ENCODE assay signal across 18 mouse cellular contexts in genomic region chr9:45368341-45368901, GRCm38 (mm10). TPM values are rescaled to one million over a fixed set of nuclear protein-coding genes. Genes with fewer than 3 reads are reported as not detected.
DNase-seq lines count a peak whose midpoint lies in the region; ATAC-seq lines count a peak whose summit lies in the region.
"Had no signal": no experiment of that assay in that cellular context is flagged by ENCODE, and none has a peak within 500 bp of the region (broad histone marks: within the 10 kb centered on the region; RNA-seq: fewer than 3 reads in every experiment).

No protein-coding gene starts in this region.

- no peak overlapping the region for H3K4me2 ChIP-seq in kidney, embryonic 16.5 days (replicated peaks; ENCODE audit: low read depth, low read length)
- H3K4me2 ChIP-seq in hindbrain, embryonic 12.5 days (replicated peaks): no peak overlapping the region
- H3K4me2 ChIP-seq: neural tube, embryonic 12.5 days had no signal

- intact Hi-C loops in heart, postnatal 14 days (cut with DNase I): no loop called here

- H3K9ac ChIP-seq in kidney, embryonic 16.5 days (replicated peaks; ENCODE audit: low read length): no peak overlapping the region
- H3K9ac ChIP-seq in hindbrain, embryonic 12.5 days: no peak overlapping the region
- H3K9ac ChIP-seq: hindbrain, embryonic 13.5 days; neural tube, embryonic 12.5 days had no signal

- no peaks in the 10 kb centered on the region for H3K9me3 ChIP-seq in kidney, embryonic 16.5 days (ENCODE audit: low read length)
- H3K9me3 ChIP-seq in hindbrain, embryonic 12.5 days (replicated peaks): no peaks in the 10 kb centered on the region
- H3K9me3 ChIP-seq: hindbrain, embryonic 13.5 days; limb, embryonic 10.5 days; neural tube, embryonic 12.5 days had no signal

- H3K36me3 ChIP-seq in kidney, embryonic 16.5 days (ENCODE audit: insufficient read depth, low read length): no peaks in the 10 kb centered on the region
- no peaks in the 10 kb centered on the region for H3K36me3 ChIP-seq in hindbrain, embryonic 12.5 days
- H3K36me3 ChIP-seq: hindbrain, embryonic 13.5 days; neural tube, embryonic 12.5 days had no signal

- peak; percentile 21 for DNase-seq in cerebellum, adult 9-10 months
- no peak for DNase-seq in cerebellum, postnatal 4 days (ENCODE audit: low spot score in 2 of 2)
- DNase-seq in kidney, adult 9 months: no peak
- peak; percentile 23 for DNase-seq in gastrocnemius, postnatal 10 days
- DNase-seq in heart, postnatal 14 days: peak; percentile 16 to 32
- DNase-seq: cerebellum, adult 9-11 months; kidney, postnatal 10 days had no signal

- WGBS in kidney, embryonic 16.5 days: 24% methylated on average over 5 of the region's 5 CpGs
- WGBS in hindbrain, embryonic 12.5 days: 67% methylated on average over 5 of the region's 5 CpGs

- no peak overlapping the region for H3K4me3 ChIP-seq in kidney, embryonic 16.5 days (ENCODE audit: low read length)
- no peak overlapping the region for H3K4me3 ChIP-seq in hindbrain, embryonic 12.5 days
- H3K4me3 ChIP-seq: hindbrain, embryonic 13.5 days; limb, embryonic 10.5 days; neural tube, embryonic 12.5 days had no signal

- H3K27me3 ChIP-seq in kidney, embryonic 16.5 days (ENCODE audit: insufficient read depth, low read length): no peaks in the 10 kb centered on the region
- H3K27me3 ChIP-seq in hindbrain, embryonic 12.5 days: peaks cover 7% of the 10 kb centered on the region

- peak; percentile 42 for ATAC-seq in kidney, embryonic 16.5 days (ENCODE audit: low FRiP score, low TSS enrichment)
- no peak for ATAC-seq in CD4-positive, CD25-positive, alpha-beta regulatory T cell, adult 4 months
- no peak for ATAC-seq in hindbrain, embryonic 12.5 days (ENCODE audit: low FRiP score)
- ATAC-seq: midbrain, embryonic 16.5 days had no signal

- H3K27ac ChIP-seq in kidney, embryonic 16.5 days (ENCODE audit: low read length): peak overlapping the region; percentile 25; the same call in 1 of the 2 replicates
- H3K27ac ChIP-seq in hindbrain, embryonic 12.5 days: no peak overlapping the region
- H3K27ac ChIP-seq: hindbrain, embryonic 13.5 days; limb, embryonic 10.5 days; macrophage; neural tube, embryonic 12.5 days had no signal

- peaks cover 27% of the 10 kb centered on the region for H3K4me1 ChIP-seq in kidney, embryonic 16.5 days (ENCODE audit: insufficient read depth, low read length)
- peaks cover 26% of the 10 kb centered on the region for H3K4me1 ChIP-seq in hindbrain, embryonic 12.5 days

RNA-seq across cellular contexts. Expression of gene Fxyd6, which starts 1.6 kb away (rescaled TPM):
- polyA plus RNA-seq in kidney, embryonic 16.5 days (2015; fragmentation: Nextera tagmentation; extraction: Ambion mirVana): 184 and 189 TPM in 2 replicates
- 10 to 100 TPM; 61.2 to 65.6 TPM for total RNA-seq in gastrocnemius, postnatal 10 days (2021)
- 10 to 100 TPM; 18.2 to 20.9 TPM for total RNA-seq in heart, postnatal 14 days (2021)
- not detected for polyA plus RNA-seq in CD4-positive, CD25-positive, alpha-beta regulatory T cell, adult 4 months (2017; shearing (Covaris generic))
- 190 and 196 TPM in 2 replicates for polyA plus RNA-seq in hindbrain, embryonic 12.5 days (2016; fragmentation: Nextera tagmentation; extraction: Ambion mirVana)
- polyA plus RNA-seq: macrophage had no signal

RNA-seq across cellular contexts. Expression of gene Fxyd2, which starts 31.0 kb away (rescaled TPM):
- 746 and 828 TPM in 2 replicates for polyA plus RNA-seq in kidney, embryonic 16.5 days (2015; fragmentation: Nextera tagmentation; extraction: Ambion mirVana)
- 1 to 10 TPM; 1.4 to 1.6 TPM for total RNA-seq in gastrocnemius, postnatal 10 days (2021)
- 1 to 10 TPM; 1.5 to 2.3 TPM for total RNA-seq in heart, postnatal 14 days (2021)
- polyA plus RNA-seq in CD4-positive, CD25-positive, alpha-beta regulatory T cell, adult 4 months (2017; shearing (Covaris generic)): not detected
- polyA plus RNA-seq in hindbrain, embryonic 12.5 days (2016; fragmentation: Nextera tagmentation; extraction: Ambion mirVana): 1.9 and 2.1 TPM in 2 replicates

RNA-seq across cellular contexts. Expression of gene Tmprss13, which starts 49.5 kb away (rescaled TPM):
- 0.33 and 0.36 TPM in 2 replicates for polyA plus RNA-seq in kidney, embryonic 16.5 days (2015; fragmentation: Nextera tagmentation; extraction: Ambion mirVana)
- under 1 TPM; 0.07 to 0.19 TPM for total RNA-seq in gastrocnemius, postnatal 10 days (2021)
- total RNA-seq in heart, postnatal 14 days (2021): 1 to 10 TPM; 2.3 to 2.8 TPM
- 1 to 10 TPM; 5.2 to 7.1 TPM for polyA plus RNA-seq in CD4-positive, CD25-positive, alpha-beta regulatory T cell, adult 4 months (2017; shearing (Covaris generic))
- 0.06 TPM in 1 of 2 replicates, not detected in the other for polyA plus RNA-seq in hindbrain, embryonic 12.5 days (2016; fragmentation: Nextera tagmentation; extraction: Ambion mirVana)
- total RNA-seq: layer of hippocampus, postnatal 25 days had no signal
- polyA plus RNA-seq: frontal cortex, adult 2 months; hindbrain, embryonic 13.5 days; liver, embryonic 16.5 days; macrophage; midbrain, embryonic 16.5 days had no signal

RNA-seq across cellular contexts. Expression of gene Dscaml1, which starts 58.0 kb away (rescaled TPM):
- polyA plus RNA-seq in kidney, embryonic 16.5 days (2015; fragmentation: Nextera tagmentation; extraction: Ambion mirVana): 0.17 and 0.37 TPM in 2 replicates
- under 1 TPM; 0.19 to 0.68 TPM for total RNA-seq in gastrocnemius, postnatal 10 days (2021)
- not detected for total RNA-seq in heart, postnatal 14 days (2021)
- polyA plus RNA-seq in CD4-positive, CD25-positive, alpha-beta regulatory T cell, adult 4 months (2017; shearing (Covaris generic)): not detected
- polyA plus RNA-seq in hindbrain, embryonic 12.5 days (2016; fragmentation: Nextera tagmentation; extraction: Ambion mirVana): 2.3 and 4.8 TPM in 2 replicates
- polyA plus RNA-seq: liver, embryonic 16.5 days had no signal

Comparison
In these comparisons a context has a peak if more than half of its experiments do, and no peak if none do; other contexts are left out.
1. DNase-seq: peak in cerebellum, adult 9-10 months (single experiment), gastrocnemius, postnatal 10 days (single experiment) and heart, postnatal 14 days (2 of 2); none in cerebellum, postnatal 4 days (0 of 2) and kidney, adult 9 months (single experiment).
2. RNA of gene Fxyd6, which starts 1.6 kb away (polyA plus RNA-seq): 190 to 196 TPM in hindbrain, embryonic 12.5 days and 184 to 189 TPM in kidney, embryonic 16.5 days; not detected in CD4-positive, CD25-positive, alpha-beta regulatory T cell, adult 4 months; every median in the first group is over 100 times any median in the second.
3. RNA of gene Fxyd2, which starts 31.0 kb away (polyA plus RNA-seq): 746 to 828 TPM in kidney, embryonic 16.5 days; 1.9 to 2.1 TPM in hindbrain, embryonic 12.5 days and not detected in CD4-positive, CD25-positive, alpha-beta regulatory T cell, adult 4 months; every median in the first group is over 100 times any median in the second.